Mouse (Mus musculus) intestine, embryonic 14.5 days (tissue): ENCODE data around the gene Dcpp3. TPM values are rescaled to one million over a fixed set of nuclear protein-coding genes. Genes with fewer than 3 reads are reported as not detected.

Experiments
- ATAC-seq: fragments of 200-750 bp; cut with Nextera tagmentation; replicated peaks from 2 replicates; pipeline ENCODE4 v1.8.0; 2017; ENCODE audit warnings: low read depth, moderate number of reproducible peaks, moderate TSS enrichment, moderate library complexity; ENCODE audit not compliant: low FRiP score, low TSS enrichment
- DNase-seq: peaks from one replicate; pipeline ENCODE4 v3.0.0-alpha.2; 2018; ENCODE audit warnings: low spot score
- H3K27ac ChIP-seq: fragments of 300-500 bp; sonication (generic); 2 replicates; pipeline ENCODE4 v1.5.1; 2014; ENCODE audit warnings: low read depth, mild to moderate bottlenecking, control low read depth
- H3K27me3 ChIP-seq: fragments of 300-500 bp; sonication (generic); replicated peaks from 2 replicates; pipeline ENCODE4 v1.6.1; 2014; ENCODE audit warnings: low read length, control low read depth; ENCODE audit not compliant: control insufficient read depth, insufficient read depth
- H3K36me3 ChIP-seq: fragments of 300-500 bp; sonication (generic); 2 replicates; pipeline ENCODE4 v1.6.1; 2014; ENCODE audit warnings: low read length, control low read depth; ENCODE audit not compliant: control insufficient read depth, insufficient read depth
- H3K4me1 ChIP-seq: fragments of 300-500 bp; sonication (generic); replicated peaks from 2 replicates; pipeline ENCODE4 v1.6.1; 2014; ENCODE audit warnings: low read length, control low read depth, mixed read lengths; ENCODE audit not compliant: control insufficient read depth, insufficient read depth
- H3K4me2 ChIP-seq: fragments of 300-500 bp; sonication (generic); 2 replicates; pipeline ENCODE4 v1.6.1; 2014; ENCODE audit warnings: low read length
- H3K4me3 ChIP-seq: fragments of 300-500 bp; sonication (generic); 2 replicates; pipeline ENCODE4 v1.5.1; 2014; ENCODE audit warnings: low read depth, low read length, control low read depth, mixed read lengths
- H3K9ac ChIP-seq: fragments of 300-500 bp; sonication (generic); 2 replicates; pipeline ENCODE4 v1.6.1; 2014; ENCODE audit warnings: mild to moderate bottlenecking, low read length
- H3K9me3 ChIP-seq: fragments of 300-500 bp; sonication (generic); 2 replicates; pipeline ENCODE4 v1.6.1; 2016; ENCODE audit warnings: low read length, control low read depth; ENCODE audit not compliant: control insufficient read depth
- WGBS: fragments of 180-500 bp; shearing (Covaris S2); extraction: QIAGEN DNeasy Blood & Tissue Kit; methylation state at CpG from one replicate; pipeline ENCODE4 v1.1.7; 2014; 5-methylcytosine and 5-hydroxymethylcytosine counted together
- polyA plus RNA-seq: library from polyadenylated mRNA; unstranded; fragments of >200 nt; fragmentation: Nextera tagmentation; extraction: Ambion mirVana; gene quantifications from 2 replicates; pipeline ENCODE4 v1.2.1, GENCODE M21; 2014

Dcpp3 gene
- polyA plus RNA-seq, 1 experiment from 2014 or later: not detected

- H3K4me2 ChIP-seq: no peak overlapping the region
- ATAC-seq (no peak), DNase-seq (no peak)
- H3K27me3 ChIP-seq: no peaks in the 10 kb centered on the region
- H3K9ac ChIP-seq: no peak overlapping the region
- H3K4me3 ChIP-seq: no peak overlapping the region
- WGBS: 57% methylated on average over 6 of the region's 6 CpGs
- H3K36me3 ChIP-seq: no peaks in the 10 kb centered on the region
- H3K27ac ChIP-seq: no peak overlapping the region
- no peaks in the 10 kb centered on the region for H3K9me3 ChIP-seq
- H3K4me1 ChIP-seq: no peaks in the 10 kb centered on the region
Observed at GRCm38 (mm10) chr17:23965805-23966425, 48.7 kb downstream of the Dcpp3 start.

- peak; percentile 60 for DNase-seq
- Histone ChIP-seq H3K4me2 (no peak overlapping the region), H3K4me1 (no peaks in the 10 kb centered on the region), H3K9me3 (no peaks in the 10 kb centered on the region), H3K36me3 (no peaks in the 10 kb centered on the region), H3K27ac (peak overlapping the region; percentile 47; the same call in 1 of the 2 replicates), H3K27me3 (no peaks in the 10 kb centered on the region), H3K4me3 (no peak overlapping the region), H3K9ac (no peak overlapping the region)
- 80% methylated on average over 10 of the region's 10 CpGs for WGBS
- ATAC-seq: peak; percentile 84
Observed at GRCm38 (mm10) chr17:23966658-23967401, 49.6 kb downstream of the Dcpp3 start.

- DNase-seq: no peak
- 38% methylated on average over 2 of the region's 2 CpGs for WGBS
- H3K4me1 ChIP-seq: no peaks in the 10 kb centered on the region
- H3K9me3 ChIP-seq: no peaks in the 10 kb centered on the region
- no peaks in the 10 kb centered on the region for H3K27me3 ChIP-seq
- H3K27ac ChIP-seq: no peak overlapping the region
- H3K9ac ChIP-seq: no peak overlapping the region
- ATAC-seq: no peak; the same call in 1 of the 2 replicates
- no peak overlapping the region for H3K4me2 ChIP-seq
- no peak overlapping the region for H3K4me3 ChIP-seq
- no peaks in the 10 kb centered on the region for H3K36me3 ChIP-seq
Observed at GRCm38 (mm10) chr17:23968780-23969179, 51.5 kb downstream of the Dcpp3 start.

Other genes starting within 250 kb of the Dcpp3 start
- gene Hcfc1r1, start 243.9 kb upstream of the Dcpp3 start, polyA plus RNA-seq: 83.3 and 84.8 TPM in 2 replicates
- gene Thoc6, start 243.6 kb upstream of the Dcpp3 start, polyA plus RNA-seq: 45.8 and 50.2 TPM in 2 replicates
- gene Tnfrsf12a, start 240.0 kb upstream of the Dcpp3 start, polyA plus RNA-seq: 23.3 and 24.4 TPM in 2 replicates
- 88.4 and 97.9 TPM in 2 replicates for gene Cldn6, start 238.2 kb upstream of the Dcpp3 start, polyA plus RNA-seq
- gene Cldn9, start 233.4 kb upstream of the Dcpp3 start, polyA plus RNA-seq: 1.1 and 1.3 TPM in 2 replicates
- 0.04 TPM in 1 of 2 replicates, not detected in the other for gene 1520401A03Rik, start 194.7 kb upstream of the Dcpp3 start, polyA plus RNA-seq
- 53.6 and 57.9 TPM in 2 replicates for gene Pkmyt1, start 191.1 kb upstream of the Dcpp3 start, polyA plus RNA-seq
- gene Paqr4, start 176.6 kb upstream of the Dcpp3 start, polyA plus RNA-seq: 18.4 and 18.6 TPM in 2 replicates
- 0.16 and 0.19 TPM in 2 replicates for gene Kremen2, start 171.6 kb upstream of the Dcpp3 start, polyA plus RNA-seq
- gene Flywch1, start 145.9 kb upstream of the Dcpp3 start, polyA plus RNA-seq: 58.6 and 69.4 TPM in 2 replicates
- 21.2 and 21.5 TPM in 2 replicates for gene Flywch2, start 131.4 kb upstream of the Dcpp3 start, polyA plus RNA-seq
- 451 and 452 TPM in 2 replicates for gene Srrm2, start 126.9 kb upstream of the Dcpp3 start, polyA plus RNA-seq
- 1,105 and 1,121 TPM in 2 replicates for gene Elob, start 88.3 kb upstream of the Dcpp3 start, polyA plus RNA-seq
- gene Prss33, start 81.4 kb upstream of the Dcpp3 start, polyA plus RNA-seq: 0.26 TPM in 1 of 2 replicates, not detected in the other
- gene Prss32, start 73.6 kb upstream of the Dcpp3 start, polyA plus RNA-seq: 1.1 and 1.5 TPM in 2 replicates
- gene Prss41, start 73.3 kb upstream of the Dcpp3 start, polyA plus RNA-seq: 2.1 and 2.9 TPM in 2 replicates
- gene Prss21, start 49.4 kb upstream of the Dcpp3 start, polyA plus RNA-seq: not detected in 2 replicates
- gene Dcpp1, start 36.6 kb upstream of the Dcpp3 start, polyA plus RNA-seq: not detected in 2 replicates
- gene Dcpp2, start 36.6 kb upstream of the Dcpp3 start, polyA plus RNA-seq: not detected in 2 replicates
- not detected in 2 replicates for gene Sbp, start 24.2 kb downstream of the Dcpp3 start, polyA plus RNA-seq
- not detected in 2 replicates for gene Sbpl, start 37.8 kb downstream of the Dcpp3 start, polyA plus RNA-seq
- gene Prss30, start 63.1 kb downstream of the Dcpp3 start, polyA plus RNA-seq: 0.12 TPM in 1 of 2 replicates, not detected in the other
- gene Prss22, start 80.6 kb downstream of the Dcpp3 start, polyA plus RNA-seq: not detected in 2 replicates
- 0.28 and 0.43 TPM in 2 replicates for gene Prss27, start 120.7 kb downstream of the Dcpp3 start, polyA plus RNA-seq
- gene Kctd5, start 156.0 kb downstream of the Dcpp3 start, polyA plus RNA-seq: 52.8 and 61.2 TPM in 2 replicates
- 35.3 and 39.2 TPM in 2 replicates for gene Pdpk1, start 233.5 kb downstream of the Dcpp3 start, polyA plus RNA-seq
- gene Amdhd2, start 246.3 kb downstream of the Dcpp3 start, polyA plus RNA-seq: 27.1 and 28.0 TPM in 2 replicates